ENCODE assay signal across 8 mouse cellular contexts in genomic region chr15:84663685-84664060, GRCm38 (mm10). TPM values are rescaled to one million over a fixed set of nuclear protein-coding genes. Genes with fewer than 3 reads are reported as not detected.
A peak's percentile ranks its signal among the peaks of the same experiment; 100 is the strongest.
DNase-seq lines count a peak whose midpoint lies in the region; ATAC-seq lines count a peak whose summit lies in the region.

No protein-coding gene starts in this region.

- peaks cover 10% of the 10 kb centered on the region for H3K4me1 ChIP-seq in megakaryocyte, embryonic 14.5 days
- H3K4me1 ChIP-seq in liver, embryonic 11.5 days (replicated peaks; ENCODE audit: control insufficient read depth, insufficient read depth, low read length), result peaks cover 10% of the 10 kb centered on the region; the same call in 1 of the 2 replicates
- peaks cover 9% of the 10 kb centered on the region for H3K4me1 ChIP-seq in stomach, embryonic 16.5 days (ENCODE audit: control insufficient read depth, insufficient read depth, low read length)

- no peaks in the 10 kb centered on the region for H3K9me3 ChIP-seq in megakaryocyte, embryonic 14.5 days
- H3K9me3 ChIP-seq in liver, embryonic 11.5 days (ENCODE audit: control insufficient read depth, low read length), result no peaks in the 10 kb centered on the region
- H3K9me3 ChIP-seq in stomach, embryonic 16.5 days (replicated peaks; ENCODE audit: control insufficient read depth, low read length), result no peaks in the 10 kb centered on the region

- DNase-seq in cerebellum, postnatal 10 days, result peak; percentile 50 to 56
- no peak for DNase-seq in cerebellum, adult 11-12 months
- no peak for DNase-seq in liver, embryonic 11.5 days (ENCODE audit: low spot score)
- no peak for DNase-seq in cerebellum, adult 8-10 months
- no peak for DNase-seq in left cerebral cortex, postnatal 14 days (ENCODE audit: low spot score in 2 of 2)

- peaks cover 83% of the 10 kb centered on the region for H3K27me3 ChIP-seq in megakaryocyte, embryonic 14.5 days (replicated peaks)
- H3K27me3 ChIP-seq in liver, embryonic 11.5 days (replicated peaks; ENCODE audit: control insufficient read depth, insufficient read depth, low read length), result peaks cover 20% of the 10 kb centered on the region
- H3K27me3 ChIP-seq in stomach, embryonic 16.5 days (ENCODE audit: control insufficient read depth, insufficient read depth, low read length), result 0 out of 2 replicates have a peak, but pooled peaks cover 3% of the 10 kb centered on the region

- H3K4me3 ChIP-seq in megakaryocyte, embryonic 14.5 days (replicated peaks), result peak overlapping the region; percentile 86
- H3K4me3 ChIP-seq in liver, embryonic 11.5 days (ENCODE audit: low read depth, low read length), result peak overlapping the region; percentile 53
- peak overlapping the region; percentile 61 for H3K4me3 ChIP-seq in stomach, embryonic 16.5 days (replicated peaks; ENCODE audit: low read length)

- WGBS in liver, embryonic 11.5 days, result 59% methylated on average over 10 of the region's 10 CpGs
- 47% methylated on average over 10 of the region's 10 CpGs for WGBS in stomach, embryonic 16.5 days

- ATAC-seq in megakaryocyte, adult 5-6 weeks (ENCODE audit: poor library complexity, severe bottlenecking), result no peak
- ATAC-seq in liver, embryonic 11.5 days (replicated peaks; ENCODE audit: low FRiP score), result 0 out of 2 replicates have a peak, but pooled peaks have one; percentile 2
- no peak; the same call in 1 of the 2 replicates for ATAC-seq in stomach, embryonic 16.5 days (ENCODE audit: insufficient read depth, low FRiP score)

- peak overlapping the region; percentile 77 for H3K4me2 ChIP-seq in liver, embryonic 11.5 days
- H3K4me2 ChIP-seq in stomach, embryonic 16.5 days (ENCODE audit: low read depth, low read length), result peak overlapping the region; percentile 85

- no peaks in the 10 kb centered on the region for H3K36me3 ChIP-seq in megakaryocyte, embryonic 14.5 days (replicated peaks; ENCODE audit: low read length)
- H3K36me3 ChIP-seq in liver, embryonic 11.5 days (ENCODE audit: control insufficient read depth, insufficient read depth, low read length), result no peaks in the 10 kb centered on the region
- no peaks in the 10 kb centered on the region for H3K36me3 ChIP-seq in stomach, embryonic 16.5 days (ENCODE audit: control insufficient read depth, insufficient read depth, low read length)

- H3K9ac ChIP-seq in liver, embryonic 11.5 days (ENCODE audit: low read depth, low read length), result no peak overlapping the region
- peak overlapping the region; percentile 74; the same call in 1 of the 2 replicates for H3K9ac ChIP-seq in stomach, embryonic 16.5 days (ENCODE audit: low read length)

- intact Hi-C loops in left cerebral cortex, postnatal 14 days (cut with DNase I), result no loop called here

- H3K27ac ChIP-seq in liver, embryonic 11.5 days (ENCODE audit: low read depth, low read length), result no peak overlapping the region
- no peak overlapping the region for H3K27ac ChIP-seq in stomach, embryonic 16.5 days (ENCODE audit: low read length)

RNA-seq across cellular contexts. Expression of gene Prr5, which starts 5.7 kb away (rescaled TPM):
- polyA plus RNA-seq in megakaryocyte, embryonic 14.5 days (2012; ENCODE audit: insufficient read depth, low replicate concordance), result 6.3 and 8.8 TPM in 2 replicates
- total RNA-seq in megakaryocyte, adult 5-6 weeks (2015), result 5.6 and 6.4 TPM in 2 replicates
- 4.4 and 5.4 TPM in 2 replicates for total RNA-seq in megakaryocyte, adult 5-6 weeks (2017)
- 17.7 and 20.4 TPM in 2 replicates for polyA plus RNA-seq in liver, embryonic 11.5 days (2014; fragmentation: Nextera tagmentation; extraction: Ambion mirVana)
- 29.8 and 31.1 TPM in 2 replicates for polyA plus RNA-seq in stomach, embryonic 16.5 days (2015; fragmentation: Nextera tagmentation; extraction: Ambion mirVana)
- total RNA-seq in left cerebral cortex, postnatal 14 days (2021), result 10 to 100 TPM; 11.9 to 13.7 TPM

RNA-seq across cellular contexts. Expression of gene Arhgap8, which starts 56.2 kb away (rescaled TPM):
- polyA plus RNA-seq in megakaryocyte, embryonic 14.5 days (2012; ENCODE audit: insufficient read depth, low replicate concordance), result 0.91 TPM in 1 of 2 replicates, not detected in the other
- total RNA-seq in megakaryocyte, adult 5-6 weeks (2015), result not detected in 2 replicates
- total RNA-seq in megakaryocyte, adult 5-6 weeks (2017), result not detected in 2 replicates
- 0.93 and 1.3 TPM in 2 replicates for polyA plus RNA-seq in liver, embryonic 11.5 days (2014; fragmentation: Nextera tagmentation; extraction: Ambion mirVana)
- 12.6 and 14.5 TPM in 2 replicates for polyA plus RNA-seq in stomach, embryonic 16.5 days (2015; fragmentation: Nextera tagmentation; extraction: Ambion mirVana)
- total RNA-seq in left cerebral cortex, postnatal 14 days (2021), result under 1 TPM in 1 of 2 experiments, not detected in 1; 0.40 TPM

Comparison
In these comparisons a context has a peak if more than half of its experiments do, and no peak if none do; other contexts are left out.
1. DNase-seq: peak in cerebellum, postnatal 10 days (2 of 2); none in cerebellum, adult 11-12 months (single experiment), liver, embryonic 11.5 days (single experiment), cerebellum, adult 8-10 months (single experiment) and left cerebral cortex, postnatal 14 days (0 of 2).
2. Peak in every context shown above with its lines, with median percentiles within 50 percentile points of each other: H3K4me3 ChIP-seq.